ENCODE assay signal across 20 mouse cellular contexts in genomic region chr1:41381487-41381886, GRCm38 (mm10).
DNase-seq lines count a peak whose midpoint lies in the region; ATAC-seq lines count a peak whose summit lies in the region.
"Had no signal": no experiment of that assay in that cellular context is flagged by ENCODE, and none has a peak within 500 bp of the region (broad histone marks: within the 10 kb centered on the region; RNA-seq: fewer than 3 reads in every experiment).

No protein-coding gene starts in this region.

- 60% methylated on average over 7 of the region's 7 CpGs for WGBS in forebrain, embryonic 14.5 days
- WGBS in forebrain, embryonic 15.5 days = 50% methylated on average over 7 of the region's 7 CpGs
- 58% methylated on average over 7 of the region's 7 CpGs for WGBS in kidney, embryonic 15.5 days
- WGBS in neural tube, embryonic 14.5 days = 68% methylated on average over 7 of the region's 7 CpGs

- H3K9me3 ChIP-seq in forebrain, embryonic 14.5 days (replicated peaks; ENCODE audit: control insufficient read depth, low read length) = no peaks in the 10 kb centered on the region
- no peaks in the 10 kb centered on the region for H3K9me3 ChIP-seq in forebrain, embryonic 15.5 days
- H3K9me3 ChIP-seq in kidney, embryonic 15.5 days (replicated peaks) = no peaks in the 10 kb centered on the region
- no peaks in the 10 kb centered on the region for H3K9me3 ChIP-seq in neural tube, embryonic 14.5 days (ENCODE audit: control insufficient read depth, low read length)
- H3K9me3 ChIP-seq: forebrain, embryonic 10.5 days; forebrain, embryonic 13.5 days; heart, embryonic 13.5 days; hindbrain, embryonic 13.5 days had no signal

- no peak overlapping the region for H3K9ac ChIP-seq in forebrain, embryonic 14.5 days (ENCODE audit: low read length)
- no peak overlapping the region for H3K9ac ChIP-seq in forebrain, embryonic 15.5 days (replicated peaks)
- no peak overlapping the region for H3K9ac ChIP-seq in kidney, embryonic 15.5 days
- H3K9ac ChIP-seq in neural tube, embryonic 14.5 days (replicated peaks; ENCODE audit: low read depth, low read length) = no peak overlapping the region
- H3K9ac ChIP-seq: forebrain, embryonic 13.5 days; heart, embryonic 13.5 days; hindbrain, embryonic 13.5 days had no signal

- H3K4me2 ChIP-seq in forebrain, embryonic 14.5 days (ENCODE audit: low read length) = no peak overlapping the region
- H3K4me2 ChIP-seq in forebrain, embryonic 15.5 days (replicated peaks) = no peak overlapping the region
- no peak overlapping the region for H3K4me2 ChIP-seq in kidney, embryonic 15.5 days
- no peak overlapping the region for H3K4me2 ChIP-seq in neural tube, embryonic 14.5 days (ENCODE audit: low read depth, low read length)
- H3K4me2 ChIP-seq: forebrain, embryonic 13.5 days; heart, embryonic 13.5 days; hindbrain, embryonic 13.5 days had no signal

- no peak for ATAC-seq in forebrain, embryonic 14.5 days
- no peak for ATAC-seq in forebrain, embryonic 15.5 days (replicated peaks)
- 0 out of 2 replicates have a peak, but pooled peaks have one; percentile 12 for ATAC-seq in kidney, embryonic 15.5 days (replicated peaks; ENCODE audit: low FRiP score)
- 0 out of 2 replicates have a peak, but pooled peaks have one; percentile 28 for ATAC-seq in neural tube, embryonic 14.5 days (ENCODE audit: low read depth)
- ATAC-seq: activated CD4-positive, CD25-positive, alpha-beta regulatory T cell, adult 4 months; forebrain, embryonic 13.5 days had no signal

- DNase-seq in forebrain, embryonic 14.5 days (ENCODE audit: low spot score) = peak; percentile 22
- no peak for DNase-seq in kidney, postnatal 10 days
- DNase-seq in neural tube, embryonic 10.5 days (ENCODE audit: extremely low spot score, low spot score) = no peak
- DNase-seq: adrenal gland, adult 8-10 months; adrenal gland, postnatal 25 days; cerebellum, adult 18-20 months; cerebellum, adult 9-10 months; cerebellum, postnatal 14 days; gastrocnemius, postnatal 25 days; heart, adult 18-20 months; heart, postnatal 14 days; heart, postnatal 4 days had no signal

- no peak overlapping the region for H3K4me3 ChIP-seq in forebrain, embryonic 14.5 days (ENCODE audit: low read depth, low read length)
- no peak overlapping the region for H3K4me3 ChIP-seq in forebrain, embryonic 15.5 days
- H3K4me3 ChIP-seq in kidney, embryonic 15.5 days (replicated peaks) = no peak overlapping the region
- H3K4me3 ChIP-seq in neural tube, embryonic 14.5 days (ENCODE audit: low read depth, low read length) = no peak overlapping the region
- H3K4me3 ChIP-seq: forebrain, embryonic 10.5 days; forebrain, embryonic 13.5 days; heart, embryonic 13.5 days; hindbrain, embryonic 13.5 days had no signal

- no peaks in the 10 kb centered on the region for H3K36me3 ChIP-seq in forebrain, embryonic 14.5 days (ENCODE audit: control insufficient read depth, insufficient read depth, low read length)
- no peaks in the 10 kb centered on the region for H3K36me3 ChIP-seq in forebrain, embryonic 15.5 days
- H3K36me3 ChIP-seq in kidney, embryonic 15.5 days = no peaks in the 10 kb centered on the region
- H3K36me3 ChIP-seq in neural tube, embryonic 14.5 days (ENCODE audit: control insufficient read depth, insufficient read depth, low read length) = no peaks in the 10 kb centered on the region
- H3K36me3 ChIP-seq: forebrain, embryonic 10.5 days; heart, embryonic 13.5 days; hindbrain, embryonic 13.5 days had no signal

- H3K4me1 ChIP-seq in forebrain, embryonic 14.5 days (ENCODE audit: control insufficient read depth, insufficient read depth, low read length) = peaks cover 11% of the 10 kb centered on the region
- H3K4me1 ChIP-seq in forebrain, embryonic 15.5 days = peaks cover 16% of the 10 kb centered on the region
- H3K4me1 ChIP-seq in kidney, embryonic 15.5 days = no peaks in the 10 kb centered on the region
- H3K4me1 ChIP-seq in neural tube, embryonic 14.5 days (ENCODE audit: control insufficient read depth, insufficient read depth, low read length) = no peaks in the 10 kb centered on the region

- H3K27me3 ChIP-seq in forebrain, embryonic 14.5 days (replicated peaks; ENCODE audit: control insufficient read depth, insufficient read depth, low read length) = no peaks in the 10 kb centered on the region
- H3K27me3 ChIP-seq in forebrain, embryonic 15.5 days = no peaks in the 10 kb centered on the region
- no peaks in the 10 kb centered on the region for H3K27me3 ChIP-seq in kidney, embryonic 15.5 days
- no peaks in the 10 kb centered on the region for H3K27me3 ChIP-seq in neural tube, embryonic 14.5 days (ENCODE audit: control insufficient read depth, insufficient read depth, low read length)
- H3K27me3 ChIP-seq: forebrain, embryonic 13.5 days; heart, embryonic 13.5 days; hindbrain, embryonic 13.5 days had no signal

- no peak overlapping the region for H3K27ac ChIP-seq in forebrain, embryonic 14.5 days (ENCODE audit: low read depth, low read length)
- H3K27ac ChIP-seq in forebrain, embryonic 15.5 days (replicated peaks) = no peak overlapping the region
- no peak overlapping the region for H3K27ac ChIP-seq in kidney, embryonic 15.5 days
- H3K27ac ChIP-seq in neural tube, embryonic 14.5 days (ENCODE audit: low read depth, low read length) = no peak overlapping the region
- H3K27ac ChIP-seq: forebrain, embryonic 10.5 days; forebrain, embryonic 13.5 days; heart, embryonic 13.5 days; hindbrain, embryonic 13.5 days had no signal

Comparison
In these comparisons a context has a peak if more than half of its experiments do, and no peak if none do; other contexts are left out.
1. ATAC-seq: peak in kidney, embryonic 15.5 days (single experiment) and neural tube, embryonic 14.5 days (single experiment); none in forebrain, embryonic 14.5 days (single experiment) and forebrain, embryonic 15.5 days (single experiment).